Mouse (Mus musculus) liver, embryonic 16.5 days (tissue): Measurements from ENCODE around the gene Slc22a20. TPM values are rescaled to one million over a fixed set of nuclear protein-coding genes. Genes with fewer than 3 reads are reported as not detected.

ENCODE experiments used
- ATAC-seq: fragments of 200-750 bp; cut with Nextera tagmentation; 2 replicates; pipeline ENCODE4 v1.8.0; 2017; ENCODE audit warnings: low read depth, mild to moderate bottlenecking, moderate number of reproducible peaks, moderate library complexity
- H3K27ac ChIP-seq: fragments of 300-500 bp; sonication (generic); 2 replicates; pipeline ENCODE4 v1.5.1; 2014; ENCODE audit warnings: mild to moderate bottlenecking, low read length
- H3K27me3 ChIP-seq: fragments of 300-500 bp; sonication (generic); 2 replicates; pipeline ENCODE4 v1.6.1; 2014; ENCODE audit warnings: low read depth, low read length, mixed read lengths; ENCODE audit not compliant: control insufficient read depth, insufficient read depth
- H3K36me3 ChIP-seq: fragments of 300-500 bp; sonication (generic); 2 replicates; pipeline ENCODE4 v1.6.1; 2014; ENCODE audit warnings: mild to moderate bottlenecking; ENCODE audit not compliant: control insufficient read depth, insufficient read depth
- H3K4me1 ChIP-seq: fragments of 300-500 bp; sonication (generic); 2 replicates; pipeline ENCODE4 v1.6.1; 2014; ENCODE audit warnings: low read depth, low read length, mixed read lengths; ENCODE audit not compliant: control insufficient read depth
- H3K4me2 ChIP-seq: fragments of 300-500 bp; sonication (generic); 2 replicates; pipeline ENCODE4 v1.6.1; 2014; ENCODE audit warnings: low read depth, low read length, mixed read lengths
- H3K4me3 ChIP-seq: fragments of 300-500 bp; sonication (generic); 2 replicates; pipeline ENCODE4 v1.5.1; 2014; ENCODE audit warnings: low read depth, mild to moderate bottlenecking, low read length
- H3K9ac ChIP-seq: fragments of 300-500 bp; sonication (generic); 2 replicates; pipeline ENCODE4 v1.6.1; 2014; ENCODE audit warnings: low read depth, low read length
- H3K9me3 ChIP-seq: fragments of 300-500 bp; sonication (generic); replicated peaks from 2 replicates; pipeline ENCODE4 v1.6.1; 2016; ENCODE audit warnings: low read length; ENCODE audit not compliant: control insufficient read depth
- WGBS: fragments of 180-500 bp; shearing (Covaris S2); extraction: QIAGEN DNeasy Blood & Tissue Kit; methylation state at CpG from one replicate; pipeline ENCODE4 v1.1.7; 2014; ENCODE audit not compliant: insufficient replicate concordance; 5-methylcytosine and 5-hydroxymethylcytosine counted together
- polyA plus RNA-seq: library from polyadenylated mRNA; unstranded; fragments of >200 nt; fragmentation: Nextera tagmentation; extraction: Ambion mirVana; gene quantifications from 2 replicates; pipeline ENCODE4 v1.2.1, GENCODE M21; 2015

Gene Slc22a20
- polyA plus RNA-seq, 1 experiment from 2014 or later = 0.06 TPM

DNA sequence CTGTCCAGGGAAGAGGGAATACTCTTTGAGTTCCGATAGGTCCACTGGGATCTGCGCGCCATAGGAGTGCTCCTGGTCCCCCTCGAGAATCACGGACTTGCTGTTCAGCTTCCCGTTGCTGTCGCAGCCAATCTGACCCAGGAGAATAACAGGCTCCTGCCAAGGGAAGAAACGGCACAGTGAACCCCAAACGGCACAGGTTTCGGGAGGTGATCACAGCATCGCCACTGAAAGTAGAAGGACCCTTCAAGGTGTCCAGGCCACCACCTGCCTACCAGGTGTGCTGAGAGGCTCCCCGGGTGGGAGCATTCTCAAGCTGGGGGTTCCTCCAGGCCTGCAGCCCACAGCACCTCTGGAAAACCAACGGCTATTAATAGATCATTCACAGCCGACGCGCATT lies 34.3 kb downstream of the Slc22a20 start:
- Histone ChIP-seq H3K27me3 (no peaks in the 10 kb centered on the region), H3K27ac (no peak overlapping the region), H3K4me1 (peaks cover 9% of the 10 kb centered on the region), H3K36me3 (peaks cover 79% of the 10 kb centered on the region), H3K9me3 (no peaks in the 10 kb centered on the region), H3K9ac (no peak overlapping the region), H3K4me3 (no peak overlapping the region), H3K4me2 (no peak overlapping the region)
- ATAC-seq = no peak
- 89% methylated on average over 16 of the region's 16 CpGs for WGBS

DNA sequence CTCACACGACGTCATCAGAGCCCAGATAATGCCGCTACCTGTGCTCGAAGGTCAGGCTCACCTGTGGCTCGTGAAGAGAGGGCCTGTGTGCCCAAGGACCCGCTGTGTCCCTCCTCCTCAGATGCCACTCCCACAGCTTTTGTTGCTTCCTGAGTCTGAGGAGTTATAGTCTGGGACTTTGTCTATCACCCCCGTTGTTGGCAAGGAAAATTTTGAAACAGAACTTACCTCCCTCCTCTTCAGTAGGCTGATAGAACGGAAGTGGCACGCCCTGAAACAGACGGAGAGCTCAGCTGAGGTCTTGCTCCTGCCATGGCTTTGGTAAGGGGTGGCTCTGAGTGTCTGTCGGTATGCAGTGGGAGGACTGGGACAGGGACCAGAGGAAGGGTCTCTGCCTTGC lies 35.7 kb downstream of the Slc22a20 start:
- H3K36me3 ChIP-seq = peaks cover 75% of the 10 kb centered on the region
- 89% methylated on average over 11 of the region's 11 CpGs for WGBS
- no peak overlapping the region for H3K27ac ChIP-seq

DNA sequence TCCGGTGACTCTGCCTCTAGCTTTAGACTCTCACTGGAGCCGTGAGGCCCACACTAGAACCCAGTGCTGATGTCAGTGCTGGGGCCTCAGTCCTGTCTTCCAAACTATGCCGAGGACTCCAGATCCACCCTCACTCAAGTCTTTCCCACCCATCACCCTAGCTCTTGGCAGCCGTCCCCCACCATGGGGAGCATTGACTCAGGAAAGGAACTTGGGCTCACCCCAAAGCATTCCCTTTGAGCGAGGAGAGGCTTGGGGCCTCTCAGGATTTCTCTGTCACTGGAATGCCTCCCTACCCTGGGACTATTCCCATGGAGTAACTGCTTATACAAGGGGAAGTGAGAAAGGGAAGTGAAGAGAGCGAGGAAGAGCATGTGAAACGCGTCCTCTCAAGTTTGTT lies 40.1 kb downstream of the Slc22a20 start:
- ATAC-seq = no peak
- Histone ChIP-seq H3K36me3 (peaks cover 56% of the 10 kb centered on the region), H3K9me3 (no peaks in the 10 kb centered on the region)

More for the DNA sequence above, 35.7 kb downstream of the Slc22a20 start:
- H3K4me3 ChIP-seq = no peak overlapping the region
- ATAC-seq = no peak
- H3K9me3 ChIP-seq = no peaks in the 10 kb centered on the region
- peaks cover 11% of the 10 kb centered on the region for H3K4me1 ChIP-seq
- H3K9ac ChIP-seq = no peak overlapping the region
- H3K4me2 ChIP-seq = no peak overlapping the region
- no peaks in the 10 kb centered on the region for H3K27me3 ChIP-seq

DNA sequence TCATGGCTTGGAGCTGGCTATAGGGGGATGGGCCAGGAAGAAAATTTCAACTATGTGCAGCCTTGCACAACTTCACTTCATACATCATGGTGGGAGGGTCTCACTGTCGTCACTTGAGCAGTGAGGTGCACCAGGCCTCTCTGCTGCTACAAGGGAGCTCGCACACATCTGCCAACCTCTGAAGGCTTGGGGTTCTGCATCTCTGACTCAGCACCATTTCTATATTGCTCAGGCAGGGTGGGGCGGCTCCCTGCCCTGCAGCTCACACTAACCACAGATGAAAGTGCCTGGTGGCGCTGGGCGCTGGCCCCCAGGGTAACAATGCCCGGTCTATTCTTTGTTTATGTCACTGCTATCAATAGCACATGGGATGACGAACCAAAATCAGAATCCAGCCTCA lies 40.9 kb downstream of the Slc22a20 start:
- Histone ChIP-seq H3K9ac (no peak overlapping the region), H3K36me3 (peaks cover 55% of the 10 kb centered on the region), H3K4me3 (no peak overlapping the region), H3K4me1 (peaks cover 9% of the 10 kb centered on the region), H3K4me2 (no peak overlapping the region), H3K9me3 (no peaks in the 10 kb centered on the region), H3K27me3 (no peaks in the 10 kb centered on the region), H3K27ac (peak overlapping the region; percentile 42)
- ATAC-seq = peak; percentile 25; the same call in 1 of the 2 replicates
- WGBS = 59% methylated on average over 7 of the region's 7 CpGs

More for the DNA sequence above, 40.1 kb downstream of the Slc22a20 start:
- 77% methylated on average over 8 of the region's 8 CpGs for WGBS
- H3K4me3 ChIP-seq = no peak overlapping the region
- no peak overlapping the region for H3K4me2 ChIP-seq
- no peaks in the 10 kb centered on the region for H3K27me3 ChIP-seq
- no peak overlapping the region for H3K9ac ChIP-seq
- H3K27ac ChIP-seq = peak overlapping the region; percentile 56
- H3K4me1 ChIP-seq = peaks cover 9% of the 10 kb centered on the region

DNA sequence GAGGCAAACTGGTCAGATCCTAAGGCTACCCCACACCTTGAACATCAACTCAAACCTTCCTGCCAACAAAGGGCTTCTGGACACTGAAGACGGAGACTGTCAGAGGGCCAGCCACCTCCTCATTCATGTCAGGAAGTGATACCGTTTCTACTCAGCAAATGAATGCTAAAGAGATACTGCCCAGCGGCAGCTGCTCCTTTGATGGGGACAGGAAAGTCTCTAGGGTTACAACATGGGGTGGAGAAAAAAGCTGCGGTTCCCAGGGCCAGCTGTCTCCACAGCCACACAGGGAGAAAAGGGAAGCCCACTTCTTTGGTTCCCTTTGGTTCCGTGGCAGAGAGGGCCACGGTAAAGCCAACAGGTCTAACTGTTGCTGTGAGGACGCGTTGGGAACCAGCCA lies 41.8 kb downstream of the Slc22a20 start:
- Histone ChIP-seq H3K27me3 (no peaks in the 10 kb centered on the region), H3K4me1 (peaks cover 9% of the 10 kb centered on the region), H3K9ac (no peak overlapping the region), H3K4me3 (no peak overlapping the region), H3K36me3 (peaks cover 49% of the 10 kb centered on the region), H3K4me2 (no peak overlapping the region), H3K27ac (0 out of 2 replicates have a peak overlapping the region, but pooled peaks have one; percentile 1), H3K9me3 (no peaks in the 10 kb centered on the region)
- ATAC-seq = no peak
- 73% methylated on average over 8 of the region's 8 CpGs for WGBS

DNA sequence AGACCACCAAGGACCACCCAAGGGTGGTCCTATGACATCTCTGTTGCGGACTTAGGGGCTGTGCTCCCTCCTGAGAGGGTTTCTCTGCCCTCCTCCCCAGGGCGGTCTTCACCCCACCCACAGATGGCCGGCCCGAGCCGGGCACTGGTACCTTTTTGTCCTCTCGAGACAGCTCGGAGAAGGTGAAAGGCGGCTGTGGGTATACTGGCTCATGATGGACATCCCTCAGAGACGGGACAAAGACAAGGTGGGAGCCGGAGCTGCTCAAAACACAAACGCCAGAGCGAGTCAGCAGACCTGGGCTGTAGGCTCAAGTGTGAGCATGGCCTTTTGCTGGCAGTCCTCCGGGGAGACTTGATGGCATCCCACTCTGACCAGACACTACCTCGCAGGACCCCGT lies 42.5 kb downstream of the Slc22a20 start:
- WGBS = 91% methylated on average over 15 of the region's 15 CpGs
- H3K4me3 ChIP-seq = no peak overlapping the region
- H3K27me3 ChIP-seq = no peaks in the 10 kb centered on the region
- peaks cover 12% of the 10 kb centered on the region for H3K4me1 ChIP-seq
- H3K36me3 ChIP-seq = peaks cover 47% of the 10 kb centered on the region
- no peak overlapping the region for H3K27ac ChIP-seq
- H3K9me3 ChIP-seq = no peaks in the 10 kb centered on the region
- no peak for ATAC-seq
- H3K4me2 ChIP-seq = no peak overlapping the region
- H3K9ac ChIP-seq = no peak overlapping the region

DNA sequence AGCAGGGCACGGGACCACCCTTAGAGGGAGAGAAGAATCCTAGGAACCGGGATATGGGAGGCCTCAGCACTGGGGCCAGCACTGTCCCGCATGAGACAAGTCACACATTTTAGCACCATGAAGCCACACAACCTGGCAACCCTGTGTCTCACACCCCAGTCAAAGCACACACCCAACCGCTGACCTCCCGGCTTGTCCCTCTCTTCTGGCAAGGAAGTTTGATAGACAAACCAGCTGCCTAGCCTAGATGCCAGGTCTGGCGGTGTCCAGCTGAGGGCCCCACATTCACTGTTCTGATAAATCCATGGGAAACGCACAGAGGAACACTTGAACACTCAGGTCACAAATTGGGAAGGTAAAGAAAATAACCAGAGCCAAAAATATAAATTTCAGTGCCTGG lies 43.4 kb downstream of the Slc22a20 start:
- Histone ChIP-seq H3K36me3 (peaks cover 42% of the 10 kb centered on the region), H3K27me3 (no peaks in the 10 kb centered on the region), H3K9ac (no peak overlapping the region), H3K27ac (no peak overlapping the region), H3K9me3 (no peaks in the 10 kb centered on the region), H3K4me1 (peaks cover 21% of the 10 kb centered on the region), H3K4me3 (no peak overlapping the region), H3K4me2 (no peak overlapping the region)
- no peak for ATAC-seq
- WGBS = 89% methylated on average over 7 of the region's 7 CpGs

DNA sequence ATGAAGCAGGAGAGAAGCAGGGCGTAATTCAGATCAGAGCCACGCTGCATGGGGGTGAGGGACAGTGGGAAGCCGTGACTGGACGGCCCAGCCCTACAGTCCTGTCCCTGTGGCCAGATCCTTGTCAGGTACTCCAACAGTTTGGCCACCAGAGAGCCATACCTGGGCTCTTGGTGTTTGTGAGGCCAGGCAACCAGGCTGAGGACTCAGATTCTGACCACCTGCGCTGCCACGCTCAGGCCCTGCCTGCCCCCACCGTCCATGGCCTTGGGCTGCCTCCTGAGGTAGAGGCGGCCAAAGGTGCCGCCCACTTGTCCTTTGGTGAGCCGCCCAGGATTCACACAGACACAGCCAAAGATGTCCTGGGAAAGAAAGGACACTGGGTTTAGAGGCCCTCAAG lies 45.3 kb downstream of the Slc22a20 start:
- no peak for ATAC-seq
- 89% methylated on average over 10 of the region's 10 CpGs for WGBS
- Histone ChIP-seq H3K9me3 (no peaks in the 10 kb centered on the region), H3K4me3 (no peak overlapping the region), H3K4me2 (no peak overlapping the region), H3K27me3 (no peaks in the 10 kb centered on the region), H3K4me1 (peaks cover 20% of the 10 kb centered on the region), H3K27ac (no peak overlapping the region), H3K36me3 (peaks cover 32% of the 10 kb centered on the region), H3K9ac (no peak overlapping the region)

DNA sequence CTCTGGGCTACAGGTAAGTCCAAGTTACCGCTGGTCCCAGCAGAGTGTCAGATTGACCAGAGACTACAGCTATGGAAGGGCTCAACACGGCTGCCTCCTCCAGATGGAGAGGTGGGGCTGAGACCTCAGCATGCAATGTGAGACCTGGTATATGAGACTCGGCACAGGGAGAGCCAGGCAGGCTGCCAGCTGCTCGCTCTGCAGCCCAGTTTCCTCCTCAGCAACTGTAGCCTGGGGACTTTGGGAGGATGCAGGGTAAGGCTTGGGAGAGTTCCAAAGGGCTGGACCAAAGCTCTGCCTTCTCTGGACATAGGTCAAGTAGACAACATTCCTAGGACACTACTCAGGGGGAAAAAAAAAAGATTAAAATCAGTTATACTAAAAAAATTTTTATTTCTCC lies 45.8 kb downstream of the Slc22a20 start:
- H3K4me1 ChIP-seq = peaks cover 21% of the 10 kb centered on the region
- H3K27ac ChIP-seq = no peak overlapping the region
- no peak overlapping the region for H3K4me3 ChIP-seq
- H3K9ac ChIP-seq = no peak overlapping the region
- no peak for ATAC-seq
- no peaks in the 10 kb centered on the region for H3K27me3 ChIP-seq
- WGBS = 79% methylated on average over 4 of the region's 4 CpGs
- H3K4me2 ChIP-seq = no peak overlapping the region
- peaks cover 32% of the 10 kb centered on the region for H3K36me3 ChIP-seq
- no peaks in the 10 kb centered on the region for H3K9me3 ChIP-seq
